Mouse (Mus musculus): ENCODE results near the gene Ubac2.
"Not testable (repeated sequence)": the region's sequence is repeated elsewhere in the genome, so short reads cannot be mapped to it uniquely, and the experiment has no call there.

Ubac2 gene

DNA sequence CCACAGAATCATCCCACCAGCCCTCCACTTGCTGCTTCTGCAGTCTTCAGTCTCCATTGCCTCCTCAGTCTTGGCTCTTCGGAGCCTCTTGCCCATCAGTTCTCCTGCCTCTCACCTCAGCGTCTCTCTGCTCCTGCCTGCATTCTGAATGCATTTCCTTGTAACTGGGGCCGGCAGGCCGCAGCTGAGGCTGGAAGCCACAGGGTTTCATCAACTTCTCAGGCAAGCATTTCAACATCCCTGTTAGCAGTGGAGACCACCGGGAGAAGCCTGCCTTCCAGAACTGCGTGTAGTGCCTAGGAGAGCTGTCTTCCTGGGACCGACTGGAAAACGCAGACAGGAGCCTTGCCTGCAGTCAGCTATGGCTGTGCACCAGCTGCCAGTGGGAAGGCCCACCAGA lies 169.4 kb downstream of the Ubac2 start:
- no peak for DNase-seq (ENCODE audit: low spot score)

DNA sequence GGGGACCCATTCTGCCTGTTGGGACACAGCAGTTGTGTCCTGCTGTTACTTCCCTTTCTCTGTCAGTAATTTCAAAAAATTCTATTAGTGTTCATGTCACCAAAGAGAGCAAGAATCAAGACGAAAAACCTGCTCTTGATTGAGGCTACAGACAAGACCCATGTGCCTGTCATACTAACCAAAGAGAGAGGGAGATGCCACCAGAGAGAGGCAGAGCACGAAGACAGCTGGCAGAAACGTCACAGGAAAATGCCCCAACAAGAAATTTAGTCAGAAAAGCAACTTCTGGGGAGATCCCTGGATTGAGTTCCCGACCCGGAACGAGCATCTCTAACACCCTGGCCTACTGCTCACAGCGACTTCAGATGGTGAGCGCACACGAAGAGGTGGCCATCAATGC lies 170.4 kb downstream of the Ubac2 start:
- no peak for DNase-seq (ENCODE audit: low spot score)

DNA sequence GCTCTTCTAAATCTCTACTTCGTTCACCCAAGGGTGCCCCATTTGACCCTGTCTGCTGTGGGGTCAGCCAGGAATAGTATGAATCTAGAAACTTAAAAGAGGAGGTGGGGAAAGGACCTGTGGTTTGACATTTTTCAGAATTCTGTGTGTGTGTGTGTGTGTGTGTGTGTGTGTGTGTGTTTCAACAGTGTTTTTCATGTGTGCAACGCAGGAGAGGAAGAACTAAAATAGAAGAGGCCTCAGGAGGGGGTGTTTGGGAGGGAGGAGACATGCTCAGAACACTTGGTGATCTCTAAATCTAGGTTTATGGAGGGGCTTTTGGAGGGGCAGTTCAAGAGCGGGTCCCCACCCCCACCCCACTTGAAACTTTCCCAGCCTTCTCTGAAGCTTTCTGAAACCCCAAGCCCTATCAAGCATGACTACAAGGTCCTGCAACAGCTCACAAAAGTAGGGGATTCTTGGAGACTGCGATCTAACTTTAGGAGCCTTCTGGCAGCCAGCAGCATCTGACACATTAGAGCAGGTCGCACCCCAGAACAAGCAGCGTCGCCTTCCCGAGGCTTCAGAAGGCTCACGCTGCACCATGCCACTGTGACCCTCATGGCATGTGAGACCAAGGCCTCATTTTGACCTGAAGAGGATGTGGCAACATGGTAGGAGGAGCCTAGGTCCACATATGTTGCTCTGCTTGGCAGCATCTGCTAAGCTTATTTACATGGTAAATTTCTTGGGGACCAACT lies 174.6 kb downstream of the Ubac2 start:
- no peak for DNase-seq (ENCODE audit: low spot score)

DNA sequence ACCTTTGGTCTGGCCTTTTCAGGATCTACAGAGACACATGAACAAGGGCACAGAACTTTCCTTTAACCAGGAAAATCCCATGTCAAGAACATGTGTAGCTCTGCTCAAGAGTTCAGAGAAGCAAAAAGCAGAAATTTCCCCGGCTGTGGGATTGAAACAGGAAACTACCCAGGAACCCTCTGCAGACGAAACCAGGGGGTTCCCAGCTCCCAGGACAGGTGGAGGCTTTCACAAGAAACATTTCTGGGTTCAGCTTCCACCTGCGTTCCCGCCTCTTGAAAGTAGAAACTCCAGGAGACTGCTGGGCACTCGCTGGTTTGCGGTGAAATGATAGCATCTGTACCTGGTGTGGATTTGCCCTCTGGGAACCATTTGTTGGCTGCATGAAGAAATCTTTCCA lies 178.5 kb downstream of the Ubac2 start:
- DNase-seq (ENCODE audit: low spot score) = no peak

DNA sequence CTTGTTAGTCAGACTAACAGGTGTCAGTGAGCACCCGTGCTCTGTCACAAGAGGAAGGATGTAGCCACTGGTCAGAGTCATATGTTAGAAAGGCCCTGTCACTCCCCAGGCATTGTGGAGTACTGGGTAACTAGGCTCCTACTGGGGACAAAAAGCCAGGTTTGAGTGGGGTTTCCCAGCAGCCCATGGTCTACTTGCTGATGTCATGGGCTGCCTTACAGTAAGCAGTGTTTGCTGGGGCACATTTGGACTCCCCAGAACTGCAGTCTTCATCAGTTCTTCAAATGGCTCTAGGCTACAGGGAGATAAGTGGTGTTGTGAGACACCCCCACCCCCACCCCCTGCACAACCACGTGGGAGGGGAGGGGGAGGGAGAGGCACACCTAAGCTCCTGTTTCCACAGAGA lies 179.5 kb downstream of the Ubac2 start:
- no peak for DNase-seq (ENCODE audit: low spot score)

DNA sequence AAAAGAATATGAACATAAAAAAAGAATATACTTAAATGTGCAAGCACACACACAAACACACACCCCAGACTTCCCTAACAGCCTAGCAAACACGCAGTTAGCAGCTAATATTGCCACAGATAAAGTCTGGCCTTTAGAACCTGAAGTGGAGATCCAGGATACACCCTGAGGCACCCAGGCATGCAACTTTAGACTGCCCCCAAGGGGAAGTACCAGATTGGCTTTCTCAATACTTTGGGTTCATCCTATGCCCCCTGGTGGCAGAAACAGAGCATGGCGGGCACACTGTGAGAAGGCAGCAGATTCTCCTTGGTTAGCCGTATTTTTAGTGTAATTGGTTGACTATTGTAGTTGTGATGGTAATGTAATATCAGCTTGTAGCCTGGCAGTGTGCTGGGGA lies 182.2 kb downstream of the Ubac2 start:
- peak; percentile 60 for DNase-seq (ENCODE audit: low spot score)

DNA sequence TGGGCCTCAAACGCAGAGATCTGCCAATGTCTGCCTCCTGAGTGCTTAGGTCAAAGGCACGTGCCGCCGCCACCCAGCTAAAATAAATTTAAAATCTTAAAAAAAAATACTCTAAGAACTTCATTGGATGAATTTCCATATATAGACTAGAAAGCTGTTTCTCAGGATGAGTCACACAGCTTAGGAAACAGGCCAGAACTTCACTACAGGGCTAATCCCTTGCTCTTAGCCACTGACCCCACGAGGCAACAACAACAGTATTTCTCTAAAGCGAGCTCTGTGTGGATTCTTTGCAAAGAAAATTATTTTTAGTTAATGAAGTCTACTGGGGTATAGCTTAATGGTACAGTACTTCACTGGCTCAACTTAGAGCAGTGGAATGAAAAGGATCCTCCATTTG lies 183.0 kb downstream of the Ubac2 start:
- DNase-seq (ENCODE audit: low spot score) = no peak

DNA sequence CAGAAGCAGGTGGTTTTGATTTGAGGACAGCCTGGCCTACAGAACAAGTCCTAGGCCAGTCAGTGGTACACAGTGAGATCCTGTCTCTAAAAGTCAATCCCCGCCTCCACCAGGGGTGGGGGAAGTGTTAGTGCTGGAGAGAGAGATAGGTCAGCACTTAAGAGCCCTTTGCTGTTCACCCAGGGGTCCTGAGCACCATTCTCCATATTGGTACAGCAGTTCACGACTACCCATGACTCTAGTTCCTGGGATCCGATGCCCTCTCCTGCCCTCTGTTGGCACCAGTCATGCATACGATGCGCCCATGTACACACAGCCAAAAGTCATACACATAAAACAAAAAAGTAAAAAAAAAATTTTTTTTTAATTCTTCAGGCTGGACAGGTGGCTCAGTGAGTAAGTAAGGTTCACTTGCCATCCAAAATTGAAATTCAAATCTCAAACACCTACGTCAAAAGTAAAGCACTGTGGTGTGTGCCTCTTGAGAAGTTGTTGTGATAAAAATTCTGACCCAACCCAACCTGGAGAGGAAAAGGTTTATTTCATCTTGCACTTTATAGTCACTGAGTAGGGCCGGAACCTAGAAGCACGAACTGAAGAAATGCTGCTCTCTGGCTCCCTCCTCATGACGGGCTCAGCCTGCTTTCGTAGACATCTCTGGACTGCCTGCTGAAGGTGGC lies 184.1 kb downstream of the Ubac2 start:
- no peak for DNase-seq (ENCODE audit: low spot score)

DNA sequence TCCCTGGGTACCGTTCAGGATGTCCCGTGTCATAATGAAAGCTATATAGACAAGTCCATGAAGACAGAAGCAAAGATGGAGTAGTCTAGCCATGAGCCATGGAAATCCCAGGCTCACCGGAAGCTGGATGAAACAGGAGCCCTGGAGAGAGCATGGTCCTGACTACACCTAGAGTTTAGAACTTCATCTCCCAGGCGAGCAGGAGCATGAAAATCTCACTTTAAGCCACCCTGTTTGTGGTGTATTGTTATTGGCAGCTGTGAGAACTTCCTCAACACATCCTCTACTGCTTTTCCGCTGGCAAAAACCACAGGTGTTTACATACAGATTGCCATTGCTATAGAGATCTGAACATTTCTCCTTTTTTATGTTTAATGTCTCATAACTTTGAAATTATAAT lies 185.2 kb downstream of the Ubac2 start:
- no peak for DNase-seq (ENCODE audit: low spot score)

DNA sequence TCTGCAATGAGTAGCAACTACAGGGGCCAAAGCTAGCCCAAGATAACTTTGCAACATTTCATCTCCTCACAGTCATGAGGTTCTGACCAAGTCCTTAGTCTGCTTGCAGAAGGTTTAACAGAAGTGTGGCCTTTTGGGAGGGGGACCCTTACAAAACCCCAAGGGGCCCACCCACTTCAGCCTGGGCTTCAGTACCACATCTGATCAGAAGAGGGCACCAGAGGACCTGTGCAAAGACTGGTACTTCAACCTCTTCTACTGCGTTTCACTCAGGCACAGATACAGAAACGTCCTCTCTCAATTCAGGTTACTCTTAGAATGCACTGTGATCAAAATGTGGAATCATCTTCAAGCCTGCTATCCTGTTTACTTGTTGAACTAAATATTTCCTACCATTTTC lies 186.1 kb downstream of the Ubac2 start:
- DNase-seq (ENCODE audit: low spot score) = peak; percentile 42

DNA sequence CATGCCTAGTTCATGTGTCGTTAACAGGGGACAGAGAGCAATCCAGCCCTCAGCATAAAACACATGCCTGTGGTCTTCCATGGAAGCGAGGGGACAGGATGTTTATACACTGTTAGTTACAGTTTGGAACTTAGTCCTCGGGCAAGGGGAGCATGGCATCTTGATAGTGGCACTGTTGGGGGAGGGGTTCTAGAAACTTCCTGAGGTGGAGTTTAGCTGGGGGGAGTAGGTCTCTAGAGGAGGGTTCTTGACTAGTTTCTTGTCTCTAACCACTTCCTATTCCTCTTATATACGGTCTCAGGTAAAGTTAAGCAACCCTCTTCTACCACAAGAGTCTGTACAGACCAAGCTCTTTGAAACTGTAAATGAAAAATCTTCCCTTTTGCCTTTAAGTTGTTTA lies 187.8 kb downstream of the Ubac2 start:
- DNase-seq (ENCODE audit: low spot score) = no peak

DNA sequence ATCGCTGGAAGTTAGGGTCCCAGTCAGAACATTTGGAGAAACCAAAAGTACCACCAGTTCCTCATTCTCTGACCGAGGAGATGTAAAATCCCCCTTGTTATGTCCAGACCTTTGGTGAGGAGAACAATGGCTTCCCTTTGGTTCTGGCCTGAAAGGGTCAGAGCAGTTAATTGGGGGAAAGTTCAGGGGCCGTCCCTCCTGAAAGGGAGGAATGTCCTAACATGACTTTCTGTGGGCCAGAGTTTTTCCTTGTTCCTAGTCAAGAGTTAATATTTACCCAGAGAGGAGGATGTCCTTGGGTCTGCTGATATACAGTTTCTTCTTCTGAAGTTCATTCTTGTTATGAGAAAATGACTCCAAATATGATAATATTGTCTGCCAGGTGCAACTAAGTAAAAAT lies 189.6 kb downstream of the Ubac2 start:
- not testable (repeated sequence) for DNase-seq (ENCODE audit: low spot score)

DNA sequence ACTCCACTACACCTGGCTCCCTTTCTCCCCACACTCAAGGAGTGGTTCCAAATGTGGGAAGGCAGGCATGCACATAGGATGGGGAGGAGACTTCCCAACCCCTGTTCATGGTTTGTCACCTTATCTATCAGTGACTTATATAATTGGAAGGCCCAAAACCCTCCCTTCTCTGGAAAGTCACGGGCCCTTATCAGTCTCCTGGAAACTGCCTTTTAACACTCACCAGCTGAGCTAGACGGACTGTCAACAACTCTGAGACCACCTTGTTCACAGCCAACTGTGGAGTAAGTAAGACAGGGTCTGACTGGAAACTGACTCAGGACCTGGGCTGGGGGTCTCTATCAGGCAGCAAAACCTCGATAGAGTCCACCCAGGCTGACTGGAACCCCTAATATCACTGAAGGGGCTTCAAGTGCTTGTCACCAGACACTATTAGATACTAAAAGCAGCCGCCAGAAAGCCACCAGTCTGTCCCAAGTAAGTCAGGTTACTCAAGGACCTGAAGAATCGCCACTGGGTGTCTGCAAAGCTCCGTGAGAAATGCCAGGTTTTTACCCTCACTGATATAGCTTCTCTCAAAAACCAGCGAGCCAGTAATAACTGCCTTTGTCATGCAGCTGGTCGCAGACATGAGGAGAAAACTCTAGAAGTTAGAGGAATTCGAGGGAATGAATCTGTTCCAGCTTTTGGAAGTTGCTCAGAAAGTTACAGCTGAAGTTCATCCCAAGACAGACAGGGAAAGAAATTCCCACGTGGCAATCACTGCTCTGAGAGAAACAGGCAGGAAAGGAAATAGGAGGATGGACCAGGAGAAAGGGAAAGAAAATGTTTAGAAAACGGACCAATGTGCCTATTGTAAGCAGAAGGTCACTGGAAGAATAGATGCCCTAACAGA lies 190.6 kb downstream of the Ubac2 start:
- DNase-seq (ENCODE audit: low spot score) = no peak

DNA sequence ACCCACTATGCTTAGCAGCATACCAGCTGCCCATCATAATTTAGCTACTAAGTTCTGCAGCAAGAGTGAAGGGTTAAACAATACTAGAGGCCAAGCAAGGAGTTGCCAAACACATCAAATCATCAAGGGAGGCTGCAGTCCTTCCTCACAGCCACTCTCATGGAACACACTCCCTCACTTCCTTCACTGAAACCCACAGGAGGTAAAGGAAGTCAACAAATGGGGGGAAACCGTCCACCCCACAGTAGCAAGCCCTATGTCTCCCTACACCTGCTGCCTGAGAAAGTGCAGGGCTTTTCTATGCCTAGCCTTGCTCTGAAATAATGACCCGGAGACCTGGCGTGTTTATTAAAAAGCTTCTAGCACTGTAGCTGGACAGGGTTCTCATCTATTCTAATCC lies 191.5 kb downstream of the Ubac2 start:
- DNase-seq (ENCODE audit: low spot score) = no peak
